Mouse (Mus musculus) midbrain, embryonic 11.5 days (tissue): Measurements from ENCODE around the gene Phrf1. TPM values are rescaled to one million over a fixed set of nuclear protein-coding genes. Genes with fewer than 3 reads are reported as not detected.
A peak's percentile ranks its signal among the peaks of the same experiment; 100 is the strongest.

Experiments
- ATAC-seq: fragments of 200-750 bp; cut with Nextera tagmentation; 2 replicates; pipeline ENCODE4 v1.8.0; 2017; ENCODE audit warnings: moderate TSS enrichment, moderate library complexity; ENCODE audit not compliant: low FRiP score
- DNase-seq: peaks from one replicate; pipeline ENCODE4 v3.0.0; 2015; ENCODE audit warnings: low spot score; ENCODE audit errors: missing footprints
- H3K27ac ChIP-seq: fragments of 300-500 bp; sonication (generic); 2 replicates; pipeline ENCODE4 v1.5.1; 2014; ENCODE audit warnings: low read depth, low read length
- H3K27me3 ChIP-seq: fragments of 300-500 bp; sonication (generic); 2 replicates; pipeline ENCODE4 v1.6.1; 2014; ENCODE audit warnings: mild to moderate bottlenecking, low read length, moderate library complexity, mixed read lengths; ENCODE audit not compliant: control insufficient read depth, insufficient read depth
- H3K36me3 ChIP-seq: fragments of 300-500 bp; sonication (generic); 2 replicates; pipeline ENCODE4 v1.6.1; 2014; ENCODE audit warnings: mild to moderate bottlenecking, low read length, moderate library complexity, mixed read lengths; ENCODE audit not compliant: control insufficient read depth, insufficient read depth
- H3K4me1 ChIP-seq: fragments of 300-500 bp; sonication (generic); 2 replicates; pipeline ENCODE4 v1.6.1; 2014; ENCODE audit warnings: low read length; ENCODE audit not compliant: control insufficient read depth, insufficient read depth
- H3K4me2 ChIP-seq: fragments of 300-500 bp; sonication (generic); 2 replicates; pipeline ENCODE4 v1.6.1; 2014; ENCODE audit warnings: mild to moderate bottlenecking, moderate library complexity
- H3K4me3 ChIP-seq: fragments of 300-500 bp; sonication (generic); 2 replicates; pipeline ENCODE4 v1.5.1; 2014; ENCODE audit warnings: low read depth, low read length
- H3K9ac ChIP-seq: fragments of 300-500 bp; sonication (generic); 2 replicates; pipeline ENCODE4 v1.6.1; 2014; ENCODE audit warnings: low read length
- H3K9me3 ChIP-seq: fragments of 300-500 bp; sonication (generic); 2 replicates; pipeline ENCODE4 v1.6.1; 2016; ENCODE audit warnings: low read length; ENCODE audit not compliant: control insufficient read depth
- WGBS: fragments of 180-500 bp; shearing (Covaris S2); extraction: QIAGEN DNeasy Blood & Tissue Kit; methylation state at CpG from one replicate; pipeline ENCODE4 v1.1.7; 2014; 5-methylcytosine and 5-hydroxymethylcytosine counted together
- polyA plus RNA-seq: library from polyadenylated mRNA; unstranded; fragments of >200 nt; fragmentation: Nextera tagmentation; extraction: Ambion mirVana; gene quantifications from 2 replicates; pipeline ENCODE4 v1.2.1, GENCODE M21; 2014

Gene Phrf1
- polyA plus RNA-seq, 1 experiment from 2014 or later: 78.3 TPM

DNA sequence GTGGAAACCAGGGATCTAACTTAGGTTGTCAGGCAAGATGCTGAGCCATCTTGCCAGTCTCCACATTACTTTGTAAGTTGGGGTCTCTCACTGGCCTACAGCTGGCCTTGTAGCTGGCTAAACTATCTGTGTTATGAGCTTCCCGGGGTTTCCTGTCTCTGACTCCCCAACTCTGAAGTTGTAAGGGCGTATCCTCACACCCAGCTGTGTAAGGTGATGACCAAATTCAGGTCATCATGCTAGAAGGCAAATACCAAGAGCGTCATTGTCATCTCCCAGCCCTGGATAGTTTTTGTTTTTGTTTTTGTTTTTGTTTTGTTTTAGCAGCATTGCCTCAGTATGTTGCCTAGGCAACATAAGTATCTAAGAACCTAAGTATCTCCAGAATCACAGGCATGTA is 42.0 kb downstream of the Phrf1 start:
- Histone ChIP-seq H3K36me3 (no peaks in the 10 kb centered on the region), H3K9me3 (no peaks in the 10 kb centered on the region), H3K27ac (no peak overlapping the region), H3K4me2 (no peak overlapping the region), H3K27me3 (no peaks in the 10 kb centered on the region), H3K9ac (no peak overlapping the region), H3K4me1 (peaks cover 5% of the 10 kb centered on the region; the same call in 1 of the 2 replicates), H3K4me3 (no peak overlapping the region)
- ATAC-seq: no peak
- 75% methylated on average over 3 of the region's 3 CpGs for WGBS
- DNase-seq: no peak

DNA sequence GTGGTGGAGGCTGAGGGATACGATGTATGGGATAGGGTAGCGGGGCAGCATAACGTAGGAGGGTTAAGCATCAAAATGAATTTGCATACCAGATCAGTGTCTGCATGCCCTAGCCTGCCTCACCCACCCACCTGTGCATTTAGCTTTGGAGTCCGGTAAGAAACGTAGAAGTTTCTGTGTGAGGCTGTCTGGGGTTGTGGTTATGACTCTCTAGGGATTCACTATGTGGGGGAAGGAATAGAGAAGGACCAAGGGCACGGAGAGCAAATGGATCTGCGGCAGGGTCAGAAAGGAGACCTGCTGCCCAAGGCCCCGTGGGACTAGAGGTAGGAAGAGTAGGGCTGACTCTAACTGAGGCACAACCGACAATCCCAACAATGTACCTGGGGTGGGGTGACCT is 46.8 kb downstream of the Phrf1 start:
- ATAC-seq (no peak), DNase-seq (no peak)
- H3K9ac ChIP-seq: no peak overlapping the region
- H3K4me3 ChIP-seq: no peak overlapping the region
- H3K4me2 ChIP-seq: no peak overlapping the region
- H3K36me3 ChIP-seq: no peaks in the 10 kb centered on the region
- no peak overlapping the region for H3K27ac ChIP-seq
- WGBS: 80% methylated on average over 9 of the region's 9 CpGs
- peaks cover 7% of the 10 kb centered on the region for H3K27me3 ChIP-seq
- H3K4me1 ChIP-seq: peaks cover 5% of the 10 kb centered on the region
- no peaks in the 10 kb centered on the region for H3K9me3 ChIP-seq

- no peak within 1 kb of the TSS for H3K4me3 ChIP-seq
- H3K9ac ChIP-seq: no peak within 1 kb of the TSS
- H3K4me2 ChIP-seq: no peak within 1 kb of the TSS
- no peaks in the 10 kb centered on the region for H3K36me3 ChIP-seq
- peaks cover 7% of the 10 kb centered on the region for H3K27me3 ChIP-seq
- no peak for ATAC-seq
- no peaks in the 10 kb centered on the region for H3K9me3 ChIP-seq
- WGBS: 82% methylated on average over 11 of the region's 11 CpGs
- no peak for DNase-seq
- H3K27ac ChIP-seq: no peak within 1 kb of the TSS
- peaks cover 5% of the 10 kb centered on the region for H3K4me1 ChIP-seq
These were observed 48.0 kb downstream of the Phrf1 start, which contains the start of gene Cdhr5 for GRCm38 (mm10) chr7:141276546-141276945. Gene Cdhr5 (minus strand): TSS chr7:141276786.

GRCm38 (mm10) chr7:141277701-141278678 is 49.4 kb downstream of the Phrf1 start:
- Histone ChIP-seq H3K4me1 (peaks cover 5% of the 10 kb centered on the region), H3K4me2 (no peak overlapping the region), H3K9ac (no peak overlapping the region), H3K27ac (no peak overlapping the region), H3K27me3 (peaks cover 7% of the 10 kb centered on the region), H3K36me3 (no peaks in the 10 kb centered on the region), H3K9me3 (no peaks in the 10 kb centered on the region), H3K4me3 (no peak overlapping the region)
- DNase-seq (no peak), ATAC-seq (peak; percentile 4; the same call in 1 of the 2 replicates)
- WGBS: 81% methylated on average over 11 of the region's 11 CpGs

DNA sequence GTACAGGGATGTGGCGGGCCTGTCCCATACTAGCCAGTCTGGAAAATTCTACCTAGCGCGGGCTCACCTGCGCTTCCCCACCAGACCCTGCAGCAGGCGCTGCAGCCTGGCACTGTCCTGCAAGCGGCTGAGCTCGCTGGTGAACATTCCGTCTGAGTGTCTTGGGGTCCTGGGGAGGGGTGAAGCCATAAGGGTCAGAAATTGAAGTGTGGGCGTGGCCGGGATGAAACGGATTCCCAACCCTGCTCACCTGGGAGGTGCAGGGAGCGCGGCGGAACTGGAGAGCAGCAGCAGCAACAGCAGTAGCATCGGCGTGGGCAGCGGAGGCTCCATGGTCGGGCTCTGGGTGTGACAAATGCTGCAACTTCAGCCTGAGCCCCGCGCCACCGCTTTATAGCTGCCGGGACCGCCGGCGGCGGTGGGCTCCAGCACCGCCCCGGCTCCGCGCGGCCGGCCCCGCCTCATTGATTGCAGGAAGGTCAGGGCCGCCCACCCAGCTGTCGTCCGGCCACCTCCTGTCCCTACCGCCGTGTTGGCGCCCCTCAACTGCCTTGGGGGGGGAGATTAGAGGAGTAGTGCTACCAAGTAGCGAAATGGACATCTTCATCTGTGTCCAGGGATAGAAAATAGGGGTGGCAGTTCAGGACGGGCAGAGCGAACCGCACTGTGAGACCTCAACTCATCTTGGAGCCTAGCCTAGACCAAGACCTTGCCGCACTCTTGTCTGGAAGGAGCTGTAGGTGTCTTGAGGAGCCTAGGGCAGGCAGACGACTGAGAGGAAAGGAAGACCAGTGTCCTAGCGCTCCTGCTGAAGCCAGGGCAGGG is 50.4 kb downstream of the Phrf1 start, which contains the start of gene Sct:
Sct (minus strand) TSS at position 368 of the 825 bp plus-strand sequence.
- WGBS: 3% methylated on average over 46 of the region's 46 CpGs
- Histone ChIP-seq H3K4me1 (peaks cover 5% of the 10 kb centered on the region), H3K36me3 (no peaks in the 10 kb centered on the region), H3K4me3 (peak within 1 kb of the TSS; percentile 37), H3K9ac (peak within 1 kb of the TSS; percentile 57), H3K27me3 (peaks cover 7% of the 10 kb centered on the region), H3K27ac (no peak within 1 kb of the TSS), H3K4me2 (peak within 1 kb of the TSS; percentile 82), H3K9me3 (no peaks in the 10 kb centered on the region)
- peak; percentile 94 for DNase-seq
- ATAC-seq: peak; percentile 70

GRCm38 (mm10) chr7:141281442-141281841 is 52.9 kb downstream of the Phrf1 start:
- Histone ChIP-seq H3K9me3 (no peaks in the 10 kb centered on the region), H3K4me1 (peaks cover 5% of the 10 kb centered on the region), H3K27ac (no peak overlapping the region), H3K4me3 (no peak overlapping the region), H3K27me3 (peaks cover 7% of the 10 kb centered on the region), H3K36me3 (no peaks in the 10 kb centered on the region), H3K9ac (no peak overlapping the region), H3K4me2 (no peak overlapping the region)
- DNase-seq (no peak), ATAC-seq (no peak; the same call in 1 of the 2 replicates)
- WGBS: 63% methylated on average over 6 of the region's 6 CpGs

GRCm38 (mm10) chr7:141282756-141283155 is 54.2 kb downstream of the Phrf1 start:
- Histone ChIP-seq H3K27ac (no peak overlapping the region), H3K4me2 (no peak overlapping the region), H3K4me1 (peaks cover 5% of the 10 kb centered on the region), H3K9me3 (no peaks in the 10 kb centered on the region), H3K36me3 (no peaks in the 10 kb centered on the region), H3K27me3 (peaks cover 7% of the 10 kb centered on the region), H3K4me3 (no peak overlapping the region), H3K9ac (no peak overlapping the region)
- DNase-seq: no peak
- no peak for ATAC-seq
- WGBS: 87% methylated on average over 4 of the region's 4 CpGs

DNA sequence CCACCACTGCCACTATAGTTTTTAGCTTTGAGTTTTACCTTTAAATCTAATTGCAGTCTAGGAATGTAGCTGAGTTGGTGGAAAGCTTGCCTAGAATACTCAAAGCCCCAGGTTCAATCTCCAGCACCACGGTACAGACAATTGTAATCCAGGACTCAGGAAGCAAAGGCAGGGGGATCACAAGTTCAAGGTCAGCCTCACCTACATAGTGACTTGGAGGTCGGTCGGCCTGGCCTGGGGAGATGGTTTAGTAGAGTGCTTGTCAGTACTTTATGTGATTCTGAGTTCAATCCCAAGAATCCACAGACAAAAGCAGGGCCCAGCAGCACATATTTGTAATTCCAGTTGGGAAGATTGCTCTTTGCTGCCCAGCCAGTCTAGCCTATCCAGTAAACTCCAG is 59.5 kb downstream of the Phrf1 start:
- 87% methylated on average over 3 of the region's 3 CpGs for WGBS
- peaks cover 9% of the 10 kb centered on the region for H3K4me1 ChIP-seq
- no peaks in the 10 kb centered on the region for H3K36me3 ChIP-seq
- H3K4me3 ChIP-seq: no peak overlapping the region
- ATAC-seq (no peak), DNase-seq (no peak)
- peaks cover 26% of the 10 kb centered on the region for H3K27me3 ChIP-seq
- no peak overlapping the region for H3K27ac ChIP-seq
- no peak overlapping the region for H3K9ac ChIP-seq
- H3K9me3 ChIP-seq: no peaks in the 10 kb centered on the region
- no peak overlapping the region for H3K4me2 ChIP-seq
